Mouse (Mus musculus): Measurements from ENCODE around the gene Nat10. TPM values are rescaled to one million over a fixed set of nuclear protein-coding genes. Genes with fewer than 3 reads are reported as not detected.

Gene Nat10
- polyA plus RNA-seq, 1 experiment from 2014 or later, result 26.7 TPM

GRCm38 (mm10) chr2:103673609-103674008, 87.5 kb downstream of the Nat10 start:
- Histone ChIP-seq H3K4me3 (ENCODE audit: low read depth, low read length) (no peak overlapping the region), H3K9me3 (ENCODE audit: control insufficient read depth, low read length) (no peaks in the 10 kb centered on the region), H3K27me3 (ENCODE audit: control insufficient read depth, insufficient read depth, low read length) (no peaks in the 10 kb centered on the region), H3K27ac (ENCODE audit: low read depth, low read length) (no peak overlapping the region), H3K4me1 (ENCODE audit: control insufficient read depth, insufficient read depth, low read length) (peaks cover 12% of the 10 kb centered on the region; the same call in 1 of the 2 replicates), H3K9ac (ENCODE audit: low read length) (no peak overlapping the region), H3K4me2 (ENCODE audit: low read depth) (no peak overlapping the region), H3K36me3 (ENCODE audit: control insufficient read depth, insufficient read depth, low read length) (no peaks in the 10 kb centered on the region)
- ATAC-seq (ENCODE audit: insufficient read depth, low FRiP score, low TSS enrichment) (no peak), DNase-seq (ENCODE audit: low spot score) (no peak)
- WGBS, result 93% methylated on average over 4 of the region's 4 CpGs

- Histone ChIP-seq H3K9ac (ENCODE audit: low read length) (no peak overlapping the region), H3K9me3 (ENCODE audit: control insufficient read depth, low read length) (no peaks in the 10 kb centered on the region), H3K4me3 (ENCODE audit: low read depth, low read length) (no peak overlapping the region), H3K27me3 (ENCODE audit: control insufficient read depth, insufficient read depth, low read length) (no peaks in the 10 kb centered on the region), H3K4me2 (ENCODE audit: low read depth) (no peak overlapping the region), H3K4me1 (ENCODE audit: control insufficient read depth, insufficient read depth, low read length) (peaks cover 12% of the 10 kb centered on the region; the same call in 1 of the 2 replicates), H3K36me3 (ENCODE audit: control insufficient read depth, insufficient read depth, low read length) (no peaks in the 10 kb centered on the region), H3K27ac (ENCODE audit: low read depth, low read length) (no peak overlapping the region)
- ATAC-seq (ENCODE audit: insufficient read depth, low FRiP score, low TSS enrichment) (no peak), DNase-seq (ENCODE audit: low spot score) (no peak)
- WGBS, result 79% methylated on average over 7 of the region's 7 CpGs
Observed at GRCm38 (mm10) chr2:103672573-103673119, 88.4 kb downstream of the Nat10 start.

Other genes with a start within 250 kb of the Nat10 start
- 14.4 and 15.6 TPM in 2 replicates for gene Abtb2, start 195.0 kb downstream of the Nat10 start, polyA plus RNA-seq (2014; fragmentation: Nextera tagmentation; extraction: Ambion mirVana)
- gene Caprin1, start 36.4 kb upstream of the Nat10 start, polyA plus RNA-seq (2014; fragmentation: Nextera tagmentation; extraction: Ambion mirVana), result 624 and 649 TPM in 2 replicates
- 27.7 and 30.7 TPM in 2 replicates for gene Lmo2, start 196.7 kb upstream of the Nat10 start, polyA plus RNA-seq (2014; fragmentation: Nextera tagmentation; extraction: Ambion mirVana)

Data from neural tube, embryonic 11.5 days (tissue).